Mouse (Mus musculus) Muller cell, postnatal 12 days (primary cell): ENCODE measurements at regions not wholly inside any gene's neighbourhood (a gene's known extent, or its start where the extent isn't known, plus 50 kb on each side); places are given as distances from the start of the nearest gene placed in this dataset.
A peak's percentile ranks its signal among the peaks of the same experiment; 100 is the strongest.

Experiments used
- DNase-seq: peaks from one replicate; pipeline ENCODE4 v3.0.0-alpha.2; 2015; ENCODE audit errors: inconsistent ontology term

- DNase-seq, result peak; percentile 88
Observed at GRCm38 (mm10) chr17:68218246-68218645, 55.4 kb upstream of the L3mbtl4 start.

DNA sequence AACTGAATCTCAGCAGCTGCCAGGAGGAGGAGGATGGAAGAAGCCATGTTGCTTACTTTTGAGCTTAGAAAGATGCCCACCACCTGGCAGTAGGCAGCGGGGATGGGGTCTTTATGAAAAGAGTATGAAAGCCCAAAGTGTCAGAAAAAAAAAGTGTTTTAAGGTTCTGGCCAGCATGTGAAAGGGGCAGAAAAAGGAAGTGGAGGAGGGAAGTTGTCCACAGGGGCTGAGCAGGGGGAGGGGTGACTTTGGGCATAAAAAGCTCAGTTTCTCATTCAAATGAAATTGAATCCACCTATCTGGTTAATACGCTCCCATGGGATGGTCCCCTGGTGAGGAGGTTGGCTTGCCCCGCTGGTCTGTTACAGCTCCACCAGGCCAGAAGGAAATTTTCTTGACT, 50.4 kb upstream of the L3mbtl4 start:
- no peak for DNase-seq
